Mouse (Mus musculus) limb, embryonic 13.5 days (tissue): ENCODE data around the gene Retreg3. TPM values are rescaled to one million over a fixed set of nuclear protein-coding genes. Genes with fewer than 3 reads are reported as not detected.
A peak's percentile ranks its signal among the peaks of the same experiment; 100 is the strongest.

Experiments
- ATAC-seq: fragments of 200-750 bp; cut with Nextera tagmentation; 2 replicates; pipeline ENCODE4 v1.8.0; 2017; ENCODE audit warnings: low read depth, moderate number of reproducible peaks, moderate TSS enrichment; ENCODE audit not compliant: low FRiP score
- H3K27ac ChIP-seq: fragments of 300-500 bp; sonication (generic); 2 replicates; pipeline ENCODE4 v1.5.1; 2015; ENCODE audit warnings: inconsistent platforms, mild to moderate bottlenecking, moderate library complexity
- H3K27me3 ChIP-seq: fragments of 300-500 bp; sonication (generic); 2 replicates; pipeline ENCODE4 v1.6.1; 2015; ENCODE audit warnings: mild to moderate bottlenecking, inconsistent platforms
- H3K36me3 ChIP-seq: fragments of 300-500 bp; sonication (generic); 2 replicates; pipeline ENCODE4 v1.6.1; 2015; ENCODE audit warnings: inconsistent platforms, mild to moderate bottlenecking, moderate library complexity
- H3K4me1 ChIP-seq: fragments of 300-500 bp; sonication (generic); 2 replicates; pipeline ENCODE4 v1.6.1; 2015; ENCODE audit warnings: inconsistent platforms
- H3K4me2 ChIP-seq: fragments of 300-500 bp; sonication (generic); replicated peaks from 2 replicates; pipeline ENCODE4 v1.6.1; 2015; ENCODE audit warnings: inconsistent platforms, mild to moderate bottlenecking, moderate library complexity
- H3K4me3 ChIP-seq: fragments of 300-500 bp; sonication (generic); 2 replicates; pipeline ENCODE4 v1.5.1; 2015; ENCODE audit warnings: moderate library complexity, mild to moderate bottlenecking, inconsistent platforms
- H3K9ac ChIP-seq: fragments of 300-500 bp; sonication (generic); 2 replicates; pipeline ENCODE4 v1.6.1; 2015; ENCODE audit warnings: mild to moderate bottlenecking, inconsistent platforms
- H3K9me3 ChIP-seq: fragments of 300-500 bp; sonication (generic); 2 replicates; pipeline ENCODE4 v1.6.1; 2016; ENCODE audit warnings: inconsistent platforms
- WGBS: fragments of 180-500 bp; shearing (Covaris S2); methylation state at CpG from one replicate; pipeline ENCODE4 v1.1.7; 2015; 5-methylcytosine and 5-hydroxymethylcytosine counted together
- polyA plus RNA-seq: library from polyadenylated mRNA; unstranded; fragments of >200 nt; fragmentation: Nextera tagmentation; extraction: Ambion mirVana; gene quantifications from 2 replicates; pipeline ENCODE4 v1.2.1, GENCODE M21; 2015

Retreg3 gene
- polyA plus RNA-seq, 1 experiment from 2014 or later, result 18.7 TPM

DNA sequence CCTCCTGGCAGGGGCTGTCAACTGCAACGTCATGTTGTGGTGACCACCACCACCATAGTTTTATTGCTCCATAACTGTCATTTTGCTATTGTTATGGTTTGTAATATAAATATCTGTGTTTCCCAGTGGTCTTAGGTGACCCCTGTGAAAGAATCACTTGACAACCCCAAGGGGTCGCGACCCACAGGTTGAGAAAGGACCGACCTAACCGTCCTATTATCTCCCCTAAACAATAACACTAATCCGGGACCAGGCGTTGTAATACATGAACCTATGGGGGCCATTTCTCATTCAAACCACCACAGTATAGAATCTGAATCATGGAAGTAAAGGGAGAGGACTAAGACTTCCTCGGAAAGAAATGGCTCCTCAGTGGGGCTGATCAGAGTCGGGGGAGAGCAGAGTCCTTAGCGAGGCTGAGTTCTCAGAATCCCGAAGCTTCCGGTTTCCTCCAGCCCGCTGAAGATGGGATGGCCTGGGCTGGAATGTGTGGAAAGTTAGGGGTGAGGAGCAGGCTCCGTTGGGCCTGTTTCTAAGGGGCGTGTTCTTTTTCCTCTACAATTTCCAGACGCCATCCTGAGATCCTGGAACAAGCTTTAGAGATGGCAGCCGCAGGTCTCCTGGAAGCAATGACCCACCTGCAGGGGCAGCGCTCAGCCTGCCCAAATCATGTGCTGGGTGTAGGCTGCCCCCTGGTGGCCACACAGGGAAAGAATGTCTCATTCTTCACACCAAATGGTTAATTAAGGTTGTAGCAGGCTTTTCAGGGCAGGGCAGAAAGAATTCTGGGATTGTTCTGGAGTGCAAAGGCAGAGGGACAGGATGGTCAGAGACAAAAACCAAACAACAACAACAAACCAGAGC is 52.9 kb downstream of the Retreg3 start:
- peaks cover 14% of the 10 kb centered on the region for H3K36me3 ChIP-seq
- H3K27ac ChIP-seq, result no peak overlapping the region
- H3K4me2 ChIP-seq, result peak overlapping the region; percentile 61
- peak; percentile 14; the same call in 1 of the 2 replicates for ATAC-seq
- peaks cover 23% of the 10 kb centered on the region for H3K27me3 ChIP-seq
- H3K9ac ChIP-seq, result peak overlapping the region; percentile 46; the same call in 1 of the 2 replicates
- WGBS, result 25% methylated on average over 18 of the region's 18 CpGs
- peak overlapping the region; percentile 26 for H3K4me3 ChIP-seq
- H3K4me1 ChIP-seq, result peaks cover 40% of the 10 kb centered on the region
- no peaks in the 10 kb centered on the region for H3K9me3 ChIP-seq

- 94% methylated on average over 9 of the region's 9 CpGs for WGBS
- H3K4me1 ChIP-seq, result peaks cover 37% of the 10 kb centered on the region
- no peak overlapping the region for H3K27ac ChIP-seq
- no peaks in the 10 kb centered on the region for H3K9me3 ChIP-seq
- no peak overlapping the region for H3K9ac ChIP-seq
- peaks cover 11% of the 10 kb centered on the region for H3K27me3 ChIP-seq
- peaks cover 22% of the 10 kb centered on the region for H3K36me3 ChIP-seq
- no peak overlapping the region for H3K4me2 ChIP-seq
- H3K4me3 ChIP-seq, result no peak overlapping the region
- no peak for ATAC-seq
Observed at GRCm38 (mm10) chr11:101065002-101065401, 54.7 kb downstream of the Retreg3 start.

DNA sequence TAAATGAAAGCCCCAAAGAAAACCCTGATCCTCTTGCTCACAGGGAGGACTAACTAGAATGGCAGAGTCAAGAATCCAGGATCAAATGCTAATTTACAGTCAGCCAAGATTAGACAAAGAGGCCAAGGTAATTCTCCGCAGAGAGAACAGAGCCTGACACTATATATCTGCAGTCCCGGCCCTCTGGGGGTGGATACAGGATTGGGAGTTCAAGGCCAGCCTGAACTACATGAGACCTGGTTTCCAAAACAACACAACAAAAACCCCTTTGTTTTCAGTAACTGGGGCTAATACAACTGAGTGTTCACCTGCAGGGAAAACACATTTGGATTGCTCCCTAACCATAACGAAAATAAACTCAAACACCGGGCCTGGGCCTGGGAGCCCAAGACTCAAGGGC is 55.2 kb downstream of the Retreg3 start:
- Histone ChIP-seq H3K27ac (peak overlapping the region; percentile 90), H3K36me3 (peaks cover 22% of the 10 kb centered on the region), H3K9ac (0 out of 2 replicates have a peak overlapping the region, but pooled peaks have one; percentile 45), H3K27me3 (peaks cover 11% of the 10 kb centered on the region), H3K4me3 (no peak overlapping the region), H3K4me2 (no peak overlapping the region), H3K9me3 (no peaks in the 10 kb centered on the region), H3K4me1 (peaks cover 37% of the 10 kb centered on the region)
- 72% methylated on average over 4 of the region's 4 CpGs for WGBS
- no peak for ATAC-seq

DNA sequence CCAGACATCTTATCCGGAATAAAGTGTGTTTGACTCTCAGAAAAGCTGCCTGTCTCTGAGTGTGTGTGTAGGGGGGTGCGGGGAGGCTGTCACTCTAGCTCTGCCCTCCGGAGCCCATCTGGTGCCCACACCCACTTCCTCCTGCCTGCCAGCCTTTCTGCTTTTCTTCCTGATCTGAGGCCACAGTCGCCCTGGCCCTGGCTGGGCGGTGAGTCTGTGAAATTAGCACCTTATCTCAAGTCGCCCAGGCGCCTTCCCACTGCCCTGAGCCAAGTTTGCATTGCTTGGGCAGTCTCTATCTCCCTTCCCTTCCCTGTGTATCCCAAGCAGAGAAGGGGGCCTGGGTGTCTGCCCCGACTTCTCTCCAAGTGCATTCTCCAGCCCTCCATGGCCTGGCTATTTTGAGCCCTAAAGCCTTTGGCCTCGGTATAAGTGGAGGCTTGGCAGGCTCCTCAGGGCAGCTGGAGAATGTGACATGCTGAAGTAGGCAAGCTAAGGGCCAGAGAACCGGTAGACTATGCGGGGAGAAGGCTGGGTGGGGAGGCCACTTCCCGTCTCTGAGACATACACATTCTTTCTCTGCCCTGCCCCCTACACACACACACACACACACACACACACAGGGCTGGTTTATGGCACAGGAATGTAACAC is 55.9 kb downstream of the Retreg3 start:
- Histone ChIP-seq H3K36me3 (peaks cover 22% of the 10 kb centered on the region), H3K4me1 (peaks cover 37% of the 10 kb centered on the region), H3K4me3 (no peak overlapping the region), H3K4me2 (peak overlapping the region; percentile 19; the same call in 1 of the 2 replicates), H3K9ac (peak overlapping the region; percentile 45), H3K9me3 (no peaks in the 10 kb centered on the region), H3K27me3 (peaks cover 10% of the 10 kb centered on the region), H3K27ac (peak overlapping the region; percentile 90)
- 30% methylated on average over 12 of the region's 12 CpGs for WGBS
- ATAC-seq, result peak; percentile 35; the same call in 1 of the 2 replicates

- H3K27ac ChIP-seq, result peak overlapping the region; percentile 90
- H3K9ac ChIP-seq, result peak overlapping the region; percentile 45
- H3K27me3 ChIP-seq, result peaks cover 5% of the 10 kb centered on the region
- H3K4me2 ChIP-seq, result 0 out of 2 replicates have a peak overlapping the region, but pooled peaks have one; percentile 19
- H3K36me3 ChIP-seq, result peaks cover 22% of the 10 kb centered on the region
- WGBS, result 59% methylated on average over 14 of the region's 14 CpGs
- no peaks in the 10 kb centered on the region for H3K9me3 ChIP-seq
- H3K4me3 ChIP-seq, result no peak overlapping the region
- peaks cover 41% of the 10 kb centered on the region for H3K4me1 ChIP-seq
- no peak for ATAC-seq
Observed at GRCm38 (mm10) chr11:101062971-101063675, 56.6 kb downstream of the Retreg3 start.

GRCm38 (mm10) chr11:101062165-101062884 is 57.4 kb downstream of the Retreg3 start:
- 81% methylated on average over 12 of the region's 12 CpGs for WGBS
- Histone ChIP-seq H3K4me1 (peaks cover 41% of the 10 kb centered on the region), H3K4me3 (no peak overlapping the region), H3K27ac (no peak overlapping the region; the same call in 1 of the 2 replicates), H3K4me2 (no peak overlapping the region), H3K9ac (0 out of 2 replicates have a peak overlapping the region, but pooled peaks have one; percentile 45), H3K36me3 (peaks cover 23% of the 10 kb centered on the region), H3K9me3 (no peaks in the 10 kb centered on the region), H3K27me3 (no peaks in the 10 kb centered on the region)
- no peak for ATAC-seq

DNA sequence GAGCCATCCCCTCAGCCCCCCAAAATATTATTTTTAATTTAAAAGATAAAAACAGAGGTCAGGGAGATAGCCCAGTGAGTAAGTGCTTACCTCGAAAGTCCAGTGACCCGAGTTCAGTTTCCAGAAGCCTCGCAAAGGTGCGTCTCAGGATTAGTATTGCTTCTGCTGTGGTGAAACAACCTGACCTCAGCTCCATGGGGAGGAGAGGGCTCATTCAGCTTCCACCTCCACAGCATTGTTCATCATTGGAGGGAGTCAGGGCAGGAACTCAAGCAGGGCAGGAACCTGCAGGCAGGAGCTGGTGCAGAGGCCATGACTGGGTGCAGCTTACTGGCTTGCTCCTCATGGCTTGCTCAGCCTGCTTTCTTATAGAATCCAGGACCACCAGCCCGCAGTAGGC is 58.6 kb downstream of the Retreg3 start:
- ATAC-seq, result no peak
- H3K9me3 ChIP-seq, result no peaks in the 10 kb centered on the region
- WGBS, result 88% methylated on average over 5 of the region's 5 CpGs
- H3K4me3 ChIP-seq, result no peak overlapping the region
- no peak overlapping the region for H3K9ac ChIP-seq
- H3K4me1 ChIP-seq, result peaks cover 33% of the 10 kb centered on the region
- H3K36me3 ChIP-seq, result peaks cover 32% of the 10 kb centered on the region
- no peaks in the 10 kb centered on the region for H3K27me3 ChIP-seq
- no peak overlapping the region for H3K27ac ChIP-seq
- H3K4me2 ChIP-seq, result no peak overlapping the region

DNA sequence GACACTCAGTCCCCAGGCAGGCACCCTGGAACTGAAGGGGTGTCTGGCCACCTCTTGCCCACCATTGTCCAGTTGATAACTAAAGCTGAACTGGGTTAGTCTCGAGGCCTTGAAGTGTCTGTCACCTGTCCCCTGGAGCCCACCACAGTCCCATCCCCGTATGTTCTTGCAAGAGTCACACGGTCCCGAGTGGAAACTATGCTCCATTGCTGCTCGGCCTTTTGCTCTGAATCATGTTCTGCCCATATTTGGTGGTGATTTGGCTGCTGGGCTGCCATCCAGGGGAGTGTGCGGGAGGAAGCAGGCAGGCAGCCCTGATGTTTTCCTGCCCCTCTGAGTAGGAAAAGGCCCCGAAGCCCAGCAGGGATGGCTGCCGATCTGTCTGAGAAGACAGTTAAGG is 59.6 kb downstream of the Retreg3 start:
- Histone ChIP-seq H3K9me3 (no peaks in the 10 kb centered on the region), H3K27me3 (no peaks in the 10 kb centered on the region), H3K4me2 (no peak overlapping the region), H3K4me3 (no peak overlapping the region), H3K9ac (0 out of 2 replicates have a peak overlapping the region, but pooled peaks have one; percentile 31), H3K27ac (peak overlapping the region; percentile 85), H3K36me3 (peaks cover 39% of the 10 kb centered on the region), H3K4me1 (peaks cover 33% of the 10 kb centered on the region)
- WGBS, result 52% methylated on average over 8 of the region's 8 CpGs
- ATAC-seq, result no peak

DNA sequence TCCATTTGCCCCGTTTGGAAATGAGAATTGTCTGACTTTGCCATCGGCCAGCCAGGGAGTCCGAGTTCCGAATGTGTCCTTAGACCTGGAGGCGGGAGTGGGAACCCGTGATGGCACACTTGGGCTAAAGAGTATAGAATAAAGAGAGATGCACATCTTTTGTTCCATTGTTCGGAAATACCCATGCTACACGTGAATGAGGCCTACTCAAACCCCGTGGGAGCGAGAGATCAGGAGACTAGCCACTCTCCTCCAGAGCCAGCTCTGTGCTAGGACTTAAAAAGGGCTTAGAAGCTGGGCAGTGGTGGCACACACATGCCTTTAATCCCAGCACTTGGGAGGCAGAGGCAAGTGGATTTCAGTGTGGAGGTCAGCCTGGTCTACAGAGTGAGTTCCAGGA is 60.2 kb downstream of the Retreg3 start:
- Histone ChIP-seq H3K9me3 (no peaks in the 10 kb centered on the region), H3K9ac (no peak overlapping the region), H3K4me3 (no peak overlapping the region), H3K36me3 (peaks cover 41% of the 10 kb centered on the region), H3K27me3 (no peaks in the 10 kb centered on the region), H3K4me1 (peaks cover 31% of the 10 kb centered on the region), H3K4me2 (no peak overlapping the region), H3K27ac (no peak overlapping the region; the same call in 1 of the 2 replicates)
- no peak for ATAC-seq
- 83% methylated on average over 10 of the region's 10 CpGs for WGBS

DNA sequence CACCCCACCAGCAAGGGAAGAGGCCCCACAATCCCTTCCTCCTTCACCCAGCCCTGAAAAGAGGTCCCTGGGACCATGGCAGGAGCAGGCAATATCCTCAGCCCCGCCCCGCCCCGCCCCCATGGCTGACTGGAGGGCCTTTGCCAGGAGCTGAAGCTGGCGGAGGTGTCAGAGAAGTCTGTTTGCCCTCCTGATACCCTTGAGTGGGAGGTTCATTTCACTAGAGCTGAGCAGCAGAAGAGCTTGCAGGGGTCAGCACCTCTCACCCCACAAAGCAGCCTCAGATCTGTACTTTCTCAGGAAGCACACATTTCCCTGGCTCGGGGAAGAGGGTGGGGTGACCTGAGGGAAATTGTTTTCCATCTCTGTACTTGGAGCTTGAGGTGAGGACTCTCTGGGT is 61.0 kb downstream of the Retreg3 start:
- H3K36me3 ChIP-seq, result peaks cover 46% of the 10 kb centered on the region
- H3K27ac ChIP-seq, result 0 out of 2 replicates have a peak overlapping the region, but pooled peaks have one; percentile 10
- H3K27me3 ChIP-seq, result no peaks in the 10 kb centered on the region
- no peak overlapping the region for H3K4me3 ChIP-seq
- 59% methylated on average over 5 of the region's 5 CpGs for WGBS
- H3K9ac ChIP-seq, result 0 out of 2 replicates have a peak overlapping the region, but pooled peaks have one; percentile 1
- H3K9me3 ChIP-seq, result no peaks in the 10 kb centered on the region
- no peak overlapping the region for H3K4me2 ChIP-seq
- ATAC-seq, result no peak
- H3K4me1 ChIP-seq, result peaks cover 23% of the 10 kb centered on the region

- Histone ChIP-seq H3K27ac (no peak overlapping the region), H3K9ac (no peak overlapping the region), H3K9me3 (no peaks in the 10 kb centered on the region), H3K4me3 (no peak overlapping the region), H3K36me3 (peaks cover 50% of the 10 kb centered on the region), H3K4me2 (no peak overlapping the region), H3K4me1 (peaks cover 14% of the 10 kb centered on the region), H3K27me3 (no peaks in the 10 kb centered on the region)
- WGBS, result 35% methylated on average over 5 of the region's 5 CpGs
- no peak for ATAC-seq
Observed at GRCm38 (mm10) chr11:101057860-101058259, 61.8 kb downstream of the Retreg3 start.
